Mouse (Mus musculus) liver, postnatal 0 days (tissue): ENCODE results near the gene Fam107b.

Experiments used
- CTCF ChIP-seq: sonication (generic); IDR thresholded peaks from 2 replicates; pipeline ENCODE4 v1.5.1; 2016; ENCODE audit warnings: antibody characterized with exemption, low read depth
- EP300 ChIP-seq: IDR thresholded peaks from 2 replicates; pipeline ENCODE4 v1.6.1; 2016; ENCODE audit warnings: antibody characterized with exemption, low read depth, mild to moderate bottlenecking

DNA sequence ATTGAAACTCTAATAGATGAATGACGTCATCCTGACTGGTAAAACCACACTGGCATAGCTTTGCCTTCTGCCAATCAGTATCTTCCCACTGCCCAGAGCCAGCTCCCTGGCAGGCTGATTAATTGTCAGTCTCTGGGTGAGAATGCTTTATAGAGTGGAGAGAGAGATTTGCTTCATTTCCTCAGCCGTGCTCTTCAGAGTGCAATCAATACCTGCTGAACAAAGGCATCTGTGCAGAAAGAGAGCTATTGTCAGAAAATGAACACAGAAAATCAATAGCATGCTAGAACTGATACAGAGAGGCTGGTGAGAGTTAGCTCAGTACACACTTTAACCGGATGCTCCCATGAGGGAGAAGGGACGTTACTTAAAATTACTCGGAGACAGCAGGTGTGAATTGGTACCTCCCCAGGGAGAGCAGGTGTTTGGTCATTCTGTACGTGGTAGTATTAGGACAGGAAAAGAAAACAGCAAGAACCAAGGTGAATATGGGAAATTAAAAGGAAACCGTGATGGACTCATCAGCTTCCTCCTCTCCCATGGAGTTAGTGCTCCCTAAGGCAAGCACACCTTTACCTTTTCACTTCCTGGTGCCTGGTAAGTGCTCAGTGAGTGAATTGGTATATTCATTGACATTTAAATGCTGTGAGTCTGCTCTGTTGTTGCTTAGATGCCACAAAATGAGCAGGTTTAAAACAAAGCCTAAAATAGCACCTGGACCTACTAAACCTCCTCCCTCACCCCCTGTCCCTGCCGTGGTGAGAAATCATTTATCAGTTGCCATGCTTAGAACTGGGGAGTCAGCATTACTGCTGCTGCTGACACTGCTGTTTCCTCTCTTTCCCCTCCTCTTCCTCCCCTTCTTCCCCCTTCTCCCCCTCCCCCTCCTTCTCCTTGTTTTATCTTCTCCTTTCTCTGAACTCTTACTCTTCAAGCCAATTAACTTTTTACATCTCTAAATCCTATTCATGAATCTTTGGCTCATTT, 38.9 kb downstream of the Fam107b start:
- no peak for TF ChIP-seq EP300
- no peak for TF ChIP-seq CTCF
